Mouse (Mus musculus) hematopoietic stem cell, adult 5-6 weeks (primary cell): ENCODE results near the gene Tmem51. TPM values are rescaled to one million over a fixed set of nuclear protein-coding genes. Genes with fewer than 3 reads are reported as not detected.
"Not testable (repeated sequence)": the region's sequence is repeated elsewhere in the genome, so short reads cannot be mapped to it uniquely, and the experiment has no call there.

ENCODE experiments used
- ATAC-seq, 2 experiments: fragments of 125-278 bp in 1 of 2; replicated peaks in 1 of 2; 2 replicates each; pipeline ENCODE4 v1.8.0; 2016 to 2017; ENCODE audit warnings: inconsistent platforms in 2 of 2, mild to moderate bottlenecking in 2 of 2, moderate number of reproducible peaks in 2 of 2, low read depth in 1 of 2, moderate TSS enrichment in 1 of 2; ENCODE audit not compliant: low FRiP score in 2 of 2, poor library complexity in 2 of 2, severe bottlenecking in 2 of 2, insufficient read depth in 1 of 2, low TSS enrichment in 1 of 2
- total RNA-seq: library from RNA; stranded (forward); fragments of 172-1452, 232-1000 nt; gene quantifications from 2 replicates; pipeline ENCODE4 v1.2.3, GENCODE M21; 2017

The Tmem51 gene
- total RNA-seq, 1 experiment from 2014 or later, result 0.84 TPM

- ATAC-seq, result no peak
These were observed 18.3 kb downstream of the Tmem51 start for GRCm38 (mm10) chr4:142065835-142066234.

- no peak for ATAC-seq
These were observed 18.8 kb downstream of the Tmem51 start for GRCm38 (mm10) chr4:142065270-142065669.

- no peak for ATAC-seq
These were observed 19.4 kb downstream of the Tmem51 start for GRCm38 (mm10) chr4:142064582-142065228.

GRCm38 (mm10) chr4:142063057-142063534 is 21.0 kb downstream of the Tmem51 start:
- ATAC-seq, result no peak

- ATAC-seq, result no peak
These were observed 22.4 kb downstream of the Tmem51 start for GRCm38 (mm10) chr4:142061485-142062240.

- no peak for ATAC-seq
These were observed 23.4 kb downstream of the Tmem51 start for GRCm38 (mm10) chr4:142060455-142061378.

- no peak for ATAC-seq
These were observed 24.3 kb downstream of the Tmem51 start for GRCm38 (mm10) chr4:142059841-142060193.

GRCm38 (mm10) chr4:142059113-142059840 is 24.8 kb downstream of the Tmem51 start:
- no peak for ATAC-seq

- ATAC-seq, result no peak
These were observed 26.4 kb downstream of the Tmem51 start for GRCm38 (mm10) chr4:142057529-142058216.

GRCm38 (mm10) chr4:142055600-142055999 is 28.5 kb downstream of the Tmem51 start:
- 0 out of 4 replicates have a peak, but pooled peaks of 1 of the 2 experiments have one; percentile 27 for ATAC-seq

GRCm38 (mm10) chr4:142054580-142054979 is 29.5 kb downstream of the Tmem51 start:
- peak; percentile 16 to 32; a peak in 1 of 4 replicates for ATAC-seq

GRCm38 (mm10) chr4:142053661-142054448 is 30.2 kb downstream of the Tmem51 start:
- no peak for ATAC-seq

GRCm38 (mm10) chr4:142053261-142053660 is 30.8 kb downstream of the Tmem51 start:
- no peak for ATAC-seq

- ATAC-seq, result no peak
These were observed 31.5 kb downstream of the Tmem51 start for GRCm38 (mm10) chr4:142052391-142053132.

GRCm38 (mm10) chr4:142051883-142052282 is 32.2 kb downstream of the Tmem51 start:
- ATAC-seq, result not testable (repeated sequence)
